Mouse (Mus musculus) forelimb bud, embryonic 11.5 days (tissue): ENCODE data around the gene Wnk2.

ENCODE experiments used
- DNase-seq: peaks from one replicate; pipeline ENCODE4 v3.0.0-alpha.2; 2012; ENCODE audit warnings: low read depth, low spot score

The Wnk2 gene

DNA sequence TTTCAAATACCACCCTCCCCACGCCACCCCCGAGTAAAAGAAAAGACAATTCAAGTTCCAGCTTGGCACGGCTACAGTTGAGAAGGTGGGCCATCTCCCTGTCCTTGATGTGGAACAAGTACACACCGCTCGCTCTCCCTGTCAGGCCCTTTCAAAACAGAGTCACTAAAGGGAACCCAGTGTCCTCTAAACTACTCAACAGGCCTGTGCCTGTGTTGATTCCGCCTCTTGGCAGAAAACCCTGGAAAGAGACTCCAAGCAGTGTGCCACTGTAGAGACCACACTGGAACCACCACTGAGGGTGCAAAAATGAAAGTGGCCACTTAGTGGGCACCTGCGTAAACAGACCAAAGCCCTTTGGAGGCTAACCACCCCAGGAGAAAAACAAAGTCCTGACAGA is 4.5 kb downstream of the Wnk2 start:
- no peak for DNase-seq

DNA sequence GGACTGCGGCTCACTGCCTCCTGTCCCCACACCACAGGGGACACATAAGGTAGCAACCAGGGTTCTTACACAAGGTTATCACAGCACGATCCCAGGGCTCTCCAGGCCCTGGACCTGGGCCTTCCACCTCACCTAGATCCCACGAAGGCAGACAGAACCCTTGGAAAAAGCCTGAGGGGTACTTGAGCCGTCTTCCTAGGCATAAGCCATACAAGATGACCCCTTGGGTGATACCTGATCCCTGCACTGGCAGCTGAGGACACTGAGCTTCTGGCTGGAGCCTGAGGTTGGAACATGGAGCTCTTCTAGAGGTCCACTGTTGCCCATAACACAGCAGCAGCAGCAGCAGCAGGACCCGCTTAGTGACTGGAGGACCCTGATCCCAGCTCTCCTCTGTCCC is 5.4 kb downstream of the Wnk2 start:
- no peak for DNase-seq

DNA sequence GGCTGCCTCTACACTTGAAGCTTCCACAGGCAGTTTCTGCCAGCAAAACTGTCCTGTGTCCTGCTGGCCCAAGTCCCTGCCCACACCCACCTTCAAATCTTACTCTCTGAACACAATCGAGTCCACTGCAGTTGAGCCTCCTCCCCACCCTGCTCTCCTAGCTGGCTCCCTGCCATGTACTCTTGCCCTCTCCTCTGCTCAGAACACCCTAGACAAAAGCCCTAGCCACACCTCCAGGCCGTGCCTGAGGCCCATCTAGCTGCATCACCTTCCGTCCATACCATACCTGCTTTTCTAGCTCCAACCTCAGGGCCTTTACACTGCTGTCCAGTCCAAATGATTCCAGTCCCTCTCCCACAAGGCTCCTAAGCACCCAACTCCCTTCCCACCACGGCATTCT is 7.2 kb downstream of the Wnk2 start:
- no peak for DNase-seq

DNA sequence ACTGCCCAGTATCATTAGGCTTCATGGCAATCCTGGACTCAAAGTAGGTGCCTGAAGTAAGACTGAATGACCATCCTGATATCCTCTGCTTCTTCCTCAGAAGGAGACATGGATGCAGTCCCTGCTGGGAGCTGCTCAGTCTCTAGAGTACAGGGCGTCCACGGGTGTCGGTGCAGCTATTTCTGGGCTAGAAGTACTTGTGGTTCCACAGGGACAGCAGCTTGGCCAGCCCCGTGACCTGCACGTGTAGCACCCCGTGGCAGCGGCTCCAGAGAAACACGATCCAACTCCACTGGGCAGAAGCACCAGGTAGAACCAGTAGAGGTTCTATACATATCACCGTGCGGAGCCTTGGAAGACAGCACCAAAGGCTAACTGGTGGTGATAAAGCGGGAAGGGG is 13.3 kb downstream of the Wnk2 start:
- DNase-seq, result no peak

DNA sequence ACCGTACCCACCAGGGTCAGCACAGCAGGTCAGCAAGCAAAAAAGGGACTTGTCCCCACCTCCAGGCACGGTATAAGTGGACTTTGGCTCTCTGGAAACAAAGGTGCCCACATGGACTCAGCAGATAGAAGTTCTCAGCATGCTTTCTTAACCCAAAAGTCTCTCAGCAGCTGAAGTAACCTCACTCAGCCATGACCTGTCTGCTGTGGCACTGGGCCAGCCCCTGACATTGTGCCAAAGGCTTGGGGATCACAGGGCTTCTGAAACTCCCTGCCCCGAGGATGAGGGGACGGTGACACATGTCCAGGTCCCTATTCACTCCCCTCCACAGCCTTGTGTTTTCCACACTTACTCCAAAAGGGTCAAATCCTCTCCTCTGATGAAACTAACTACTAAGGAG is 14.7 kb downstream of the Wnk2 start:
- DNase-seq, result no peak

DNA sequence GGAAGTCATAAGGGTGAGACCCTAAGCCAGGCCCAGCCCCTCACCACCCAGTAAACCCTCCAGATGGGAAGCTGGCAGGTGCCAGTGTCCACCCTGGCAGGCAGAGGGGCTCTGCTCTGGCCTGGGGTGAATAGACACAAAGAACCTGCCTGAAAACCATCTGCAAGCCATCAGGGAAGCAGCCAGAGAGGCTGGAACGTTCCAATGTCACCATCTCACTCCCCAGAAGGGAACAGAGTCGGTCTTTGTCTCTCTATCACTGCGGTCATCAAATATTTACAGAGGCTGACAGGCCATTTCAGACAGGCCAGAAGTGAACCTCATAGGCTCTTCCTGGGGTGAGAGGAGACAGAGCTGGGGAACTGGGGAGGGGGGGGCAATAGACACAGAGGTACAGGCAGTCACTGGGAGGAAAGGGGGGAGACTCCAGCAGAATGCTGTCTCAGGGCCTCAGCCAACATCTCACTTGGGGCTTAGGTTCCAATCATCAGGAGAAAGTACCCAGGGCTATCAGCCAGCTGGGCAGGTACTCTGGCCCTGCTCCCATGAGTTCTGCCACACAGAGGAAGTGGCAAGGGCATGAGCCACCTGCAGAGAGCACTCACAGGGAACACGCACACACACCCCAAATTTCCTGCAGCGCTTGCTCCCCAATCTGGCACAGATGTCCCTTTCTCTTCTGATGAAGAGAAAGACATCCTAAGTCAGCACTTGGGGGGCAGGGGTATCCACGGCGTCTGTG is 15.7 kb downstream of the Wnk2 start:
- no peak for DNase-seq

DNA sequence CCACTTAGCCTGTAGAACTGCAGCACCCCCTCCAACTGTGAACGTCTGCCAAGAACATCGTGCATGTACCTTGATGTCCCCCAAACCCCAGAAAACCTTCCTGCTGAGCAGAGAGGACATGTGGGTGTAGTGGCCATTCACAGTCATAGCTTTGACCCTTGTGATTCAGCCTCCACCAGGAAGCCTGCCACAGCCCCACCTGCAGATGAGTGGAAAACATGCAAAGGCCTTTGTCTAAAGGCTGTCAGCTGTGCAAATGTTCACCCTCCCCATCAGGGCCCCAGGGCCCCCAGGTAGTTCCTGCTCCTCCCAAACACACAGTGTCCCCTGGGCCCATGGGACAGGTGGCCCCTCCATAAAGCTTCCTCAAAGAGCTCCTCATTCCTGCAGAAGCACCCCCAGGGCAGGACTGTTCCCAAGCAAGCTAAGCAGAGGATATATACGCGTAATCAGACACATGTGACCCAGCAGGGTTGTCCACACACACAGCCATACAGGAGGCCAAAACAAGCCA is 16.4 kb downstream of the Wnk2 start:
- no peak for DNase-seq

DNA sequence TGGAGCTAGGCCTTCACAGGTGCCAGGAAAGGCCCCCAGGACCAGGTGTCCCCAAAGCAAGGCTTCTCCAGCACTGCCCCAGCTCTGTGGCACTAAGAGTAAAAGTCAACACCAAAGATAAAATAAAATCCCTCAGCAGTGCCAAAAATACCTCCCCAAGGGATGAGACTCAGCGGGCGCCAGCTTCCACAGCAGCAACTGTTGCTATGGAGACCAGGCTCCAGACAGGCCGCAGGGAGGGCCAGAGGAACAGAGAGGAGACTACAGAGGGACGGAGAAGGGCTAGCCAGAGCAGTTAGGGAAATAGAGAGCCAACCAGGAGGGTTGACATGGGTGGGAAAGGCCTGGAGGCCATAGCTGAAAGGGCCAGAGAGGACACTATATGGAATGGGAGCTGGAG is 18.0 kb downstream of the Wnk2 start:
- DNase-seq, result no peak

DNA sequence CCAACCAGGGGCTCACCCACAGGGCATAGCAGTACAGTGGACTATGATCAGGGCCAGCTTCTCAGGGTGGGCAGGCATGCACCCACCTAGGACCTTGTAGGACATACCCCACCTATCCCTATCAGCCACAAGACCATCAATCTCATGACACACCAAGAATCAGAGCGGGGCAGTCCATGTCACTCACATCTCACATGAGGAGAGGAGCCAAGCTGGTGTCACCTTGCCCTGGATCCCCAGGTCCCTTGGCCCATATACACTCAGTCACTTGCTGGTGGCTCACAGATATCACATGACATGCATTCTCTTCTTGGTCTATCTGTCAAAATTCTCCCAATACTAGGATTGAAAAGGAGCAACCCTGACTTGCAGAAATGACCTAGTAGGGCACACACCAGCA is 18.7 kb downstream of the Wnk2 start:
- DNase-seq, result no peak

DNA sequence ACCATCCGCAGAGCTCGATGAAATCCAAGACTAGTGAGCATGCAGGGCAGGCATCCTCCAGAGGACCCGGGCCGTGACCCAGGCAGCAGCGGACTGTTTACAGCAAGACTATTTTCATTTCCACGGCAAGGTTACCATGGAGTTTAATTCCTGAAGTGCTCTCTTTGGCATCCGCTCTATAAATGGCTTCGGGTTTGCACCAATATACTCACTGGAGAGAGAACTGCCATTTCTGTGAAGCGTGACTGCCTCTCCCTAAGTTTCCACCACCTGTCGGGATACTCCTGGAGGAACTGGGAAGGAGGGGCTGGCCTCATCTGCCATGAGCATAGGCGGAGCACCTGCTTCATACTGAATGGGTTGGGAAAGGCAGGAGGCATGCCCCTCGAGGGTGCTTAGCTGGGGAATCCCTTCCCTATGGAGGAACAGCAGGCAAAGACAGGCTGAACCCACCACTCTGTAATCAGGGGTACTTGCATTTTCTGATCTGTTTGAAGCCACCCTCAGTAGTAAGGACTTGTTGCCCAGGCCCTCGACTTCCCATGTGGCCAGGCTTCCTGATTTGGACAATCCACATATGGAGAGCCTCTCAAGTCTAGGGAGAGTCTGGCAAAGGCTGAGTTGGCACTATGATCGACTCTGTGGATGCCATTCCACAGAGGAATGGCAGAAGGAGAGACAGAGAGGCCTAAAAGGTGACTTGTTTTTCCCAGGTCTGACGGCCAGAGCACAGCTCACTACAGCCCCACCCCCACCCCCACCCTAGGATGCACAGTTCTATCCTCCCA is 19.8 kb downstream of the Wnk2 start:
- no peak for DNase-seq

DNA sequence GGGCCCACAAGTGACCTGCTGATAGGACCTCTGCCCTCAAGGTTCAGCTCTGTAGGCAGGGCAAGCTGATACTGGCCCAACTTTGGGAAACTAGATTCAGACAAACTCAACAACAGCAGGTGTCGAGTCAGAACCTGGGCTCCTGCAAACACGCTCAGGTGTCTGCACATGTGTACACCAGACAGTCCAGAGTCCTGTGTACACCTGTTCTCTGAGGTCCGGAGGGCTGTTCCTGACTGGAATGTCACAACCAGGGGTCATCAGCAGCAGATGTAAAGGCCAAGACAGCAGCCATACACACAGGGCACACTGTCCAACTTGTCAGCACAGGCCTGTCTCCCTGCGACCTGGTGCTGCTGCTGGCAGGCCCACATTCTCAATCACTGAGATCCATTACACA is 25.7 kb downstream of the Wnk2 start:
- no peak for DNase-seq

DNA sequence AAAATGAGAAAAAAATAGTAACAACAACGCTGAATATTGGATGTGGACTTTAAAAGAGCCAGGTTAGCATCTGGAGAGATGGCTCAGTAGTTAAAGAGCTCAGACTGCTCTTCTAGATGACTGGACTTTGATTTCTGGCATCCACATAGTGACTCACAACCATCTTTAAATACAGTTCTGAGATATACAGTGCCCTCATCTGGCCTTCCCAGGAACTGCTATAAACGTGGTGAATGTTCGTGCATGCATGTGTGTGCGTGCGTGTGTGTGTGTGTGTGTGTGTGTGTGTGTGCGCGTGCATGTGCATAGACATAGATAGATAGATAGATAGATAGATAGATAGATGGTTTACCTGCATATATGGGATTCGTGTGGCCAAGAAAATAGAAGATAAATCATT is 30.3 kb downstream of the Wnk2 start:
- no peak for DNase-seq

DNA sequence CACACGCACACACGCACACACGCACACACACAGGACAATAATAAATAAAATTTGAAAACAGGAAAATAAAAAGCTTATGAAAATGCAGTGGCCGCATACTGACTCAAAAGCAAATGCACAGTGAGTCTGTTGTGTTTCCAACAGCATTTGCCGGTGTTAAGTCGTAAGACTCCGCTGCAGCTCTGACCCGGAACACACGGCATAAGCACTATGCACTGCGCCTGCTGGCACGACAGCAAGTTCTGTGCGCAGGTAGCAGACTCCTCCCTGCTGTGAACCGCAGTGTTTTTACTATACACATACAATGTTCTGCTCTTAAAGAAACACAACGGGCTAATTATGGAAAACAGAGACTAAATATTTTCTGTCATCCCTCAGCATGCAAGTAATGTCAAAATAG is 32.9 kb downstream of the Wnk2 start:
- no peak for DNase-seq

DNA sequence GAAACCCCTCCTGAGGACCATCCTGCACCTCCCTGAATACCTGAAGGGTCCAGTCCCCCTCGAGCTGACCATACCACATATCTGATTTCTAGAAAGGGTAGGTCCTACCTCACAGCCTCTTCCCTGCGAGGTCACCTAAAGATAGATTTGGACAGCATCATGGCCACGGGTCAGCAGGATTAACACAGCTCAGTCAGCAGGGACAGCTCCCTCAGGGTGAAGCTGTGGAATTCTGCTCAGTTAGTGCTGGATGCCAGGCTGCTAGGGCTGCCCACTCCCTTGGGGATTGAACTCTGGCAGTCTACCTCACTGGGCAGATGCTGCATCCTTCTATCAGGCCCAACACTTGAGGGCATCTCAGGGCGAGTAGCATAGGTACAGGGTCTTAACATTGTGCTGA is 33.7 kb downstream of the Wnk2 start:
- DNase-seq, result no peak

DNA sequence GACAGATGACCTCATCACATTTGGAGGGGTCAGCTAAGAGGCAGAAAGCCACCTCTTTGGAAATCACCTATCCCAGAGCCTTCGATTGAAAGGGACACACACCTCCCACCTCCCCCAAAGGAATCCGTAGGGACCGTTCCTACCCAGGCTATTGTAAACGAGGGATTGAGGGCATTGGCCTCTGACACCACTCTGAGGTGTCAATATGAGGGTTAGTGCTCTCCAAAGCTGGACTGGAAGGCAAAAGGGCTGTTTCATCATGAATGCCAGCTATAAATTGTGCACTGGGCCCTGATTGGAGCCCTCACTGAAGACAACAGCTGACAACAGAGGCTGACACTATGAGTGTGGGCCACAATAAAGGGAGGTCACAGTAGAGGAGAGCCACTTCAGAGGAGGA is 34.5 kb downstream of the Wnk2 start:
- no peak for DNase-seq

DNA sequence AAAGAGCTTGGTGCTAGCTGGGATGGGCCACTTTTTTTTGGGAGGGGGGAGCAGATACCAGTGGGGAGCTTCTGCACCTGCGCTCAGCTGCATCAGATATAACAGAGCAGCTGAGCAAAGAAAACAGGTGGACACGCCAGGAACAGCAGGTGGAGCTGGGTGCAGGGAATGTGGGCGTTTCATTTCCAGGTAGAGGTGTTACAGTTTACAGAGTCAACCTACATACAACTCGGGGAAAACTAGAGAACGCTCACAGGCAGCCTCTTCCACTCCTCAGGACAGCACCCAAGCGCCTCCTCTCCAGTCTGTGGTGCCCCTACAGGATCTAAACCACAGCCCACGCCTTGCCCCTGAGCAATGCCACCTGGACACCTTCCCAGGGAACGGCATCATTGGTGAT is 35.2 kb downstream of the Wnk2 start:
- no peak for DNase-seq

DNA sequence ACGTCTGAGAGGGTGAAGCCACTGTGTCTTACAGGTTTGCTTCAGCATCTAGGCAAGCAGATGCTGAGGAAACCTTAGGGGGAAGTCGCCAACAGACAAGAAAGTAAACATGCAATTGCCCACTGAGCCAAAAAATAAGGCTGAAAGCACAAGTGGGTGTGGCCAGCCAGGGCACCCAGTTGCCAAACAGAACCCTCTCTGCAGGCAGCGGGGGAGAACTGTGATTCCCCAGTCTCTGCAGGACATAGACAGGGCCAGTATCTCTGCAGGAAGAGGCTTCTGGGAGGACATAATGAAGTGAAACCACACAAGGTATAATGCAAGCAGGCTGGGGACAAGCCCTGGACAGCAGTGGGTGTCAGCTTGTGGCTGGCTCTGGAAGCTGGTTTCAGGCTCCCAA is 38.1 kb downstream of the Wnk2 start:
- no peak for DNase-seq

DNA sequence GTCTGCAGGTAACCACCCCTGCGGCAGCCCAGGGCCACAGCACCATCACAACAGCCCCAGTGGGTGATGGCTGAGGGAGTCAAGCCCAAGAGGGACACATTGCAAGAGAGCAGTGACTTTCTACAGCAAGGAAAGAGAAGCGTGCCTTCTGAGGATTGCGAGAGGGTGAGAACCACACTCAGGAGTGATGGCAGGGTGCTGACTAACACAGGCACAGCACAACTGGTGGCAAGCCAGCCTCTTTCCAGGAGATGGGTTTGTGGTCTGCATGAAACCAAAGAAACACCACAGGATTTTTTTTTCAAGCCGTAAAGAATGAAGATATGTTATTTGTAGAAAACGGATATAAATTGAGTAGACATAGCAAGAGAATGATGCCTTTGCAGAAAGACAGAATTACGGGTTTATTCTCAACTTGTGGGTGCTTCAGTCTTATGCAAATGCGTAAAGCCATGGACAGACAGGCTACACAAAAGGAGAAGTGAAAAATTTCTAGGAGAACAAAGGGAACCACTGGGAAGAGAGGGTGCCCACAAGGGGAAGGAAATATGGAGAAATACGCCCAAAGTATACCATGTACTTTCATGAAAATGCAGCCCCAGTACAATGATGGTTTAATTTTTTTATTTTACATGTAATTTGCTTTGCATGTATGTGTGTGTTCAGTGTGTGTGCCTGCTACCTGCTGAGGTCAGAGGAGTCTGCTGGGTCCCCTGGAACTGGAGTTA is 39.5 kb downstream of the Wnk2 start:
- no peak for DNase-seq

DNA sequence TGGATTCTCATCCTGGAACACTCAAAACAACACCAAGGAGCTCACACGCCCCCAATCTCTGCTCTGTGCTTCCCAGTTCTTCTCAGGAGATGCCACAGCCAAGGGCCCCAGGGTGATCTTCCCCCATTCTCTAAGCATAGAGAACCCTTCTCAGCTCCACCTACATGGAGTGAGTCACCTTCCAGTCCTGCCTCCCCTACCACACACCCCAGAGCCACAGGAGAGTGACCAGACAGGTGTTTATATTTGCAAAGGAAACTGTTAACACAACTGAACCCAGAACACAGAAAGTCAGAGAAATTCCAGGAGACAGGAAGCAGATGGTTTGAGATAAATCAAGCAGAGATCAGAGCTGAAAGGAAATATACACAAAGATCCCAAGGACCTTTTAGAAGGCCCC is 43.9 kb downstream of the Wnk2 start:
- DNase-seq, result no peak

DNA sequence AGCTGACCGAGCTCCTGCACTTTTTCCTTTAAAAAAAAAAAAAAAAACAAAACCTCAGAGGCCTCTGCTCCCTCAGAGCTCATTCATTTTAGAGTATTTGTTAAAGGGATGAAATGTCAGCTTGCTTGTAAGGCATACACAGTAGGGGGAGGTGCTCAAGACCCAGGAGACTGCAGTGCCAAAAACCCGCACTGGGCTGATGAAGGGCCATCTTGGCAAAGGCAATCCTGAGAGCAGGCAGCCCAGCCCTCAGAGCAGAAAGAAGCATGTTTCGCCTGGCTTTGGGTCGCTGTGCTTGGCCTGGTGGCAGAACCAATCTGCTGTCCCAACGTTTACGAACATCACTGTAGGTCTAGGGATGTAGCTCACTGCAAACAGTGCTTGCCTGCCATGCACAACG is 44.6 kb downstream of the Wnk2 start:
- DNase-seq, result no peak

DNA sequence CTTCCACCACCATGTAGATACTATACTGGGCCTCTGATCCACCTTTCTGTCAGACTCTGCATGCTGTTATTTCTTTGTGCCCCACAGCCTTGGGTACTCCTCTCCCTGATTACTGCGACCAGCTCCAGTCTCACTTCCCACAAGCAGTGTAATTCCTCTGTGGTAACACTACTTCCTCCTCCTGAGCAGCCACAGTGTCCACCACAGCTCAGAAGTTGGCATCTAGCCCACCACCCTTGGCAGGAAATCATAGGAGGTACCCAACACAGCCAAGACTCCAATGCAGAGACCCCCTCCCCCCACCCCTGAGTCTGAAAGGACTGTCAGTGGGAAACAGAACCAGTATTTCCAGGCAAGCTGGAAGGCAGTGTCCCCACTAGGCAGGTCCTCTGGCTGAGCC is 47.4 kb downstream of the Wnk2 start:
- DNase-seq, result no peak

DNA sequence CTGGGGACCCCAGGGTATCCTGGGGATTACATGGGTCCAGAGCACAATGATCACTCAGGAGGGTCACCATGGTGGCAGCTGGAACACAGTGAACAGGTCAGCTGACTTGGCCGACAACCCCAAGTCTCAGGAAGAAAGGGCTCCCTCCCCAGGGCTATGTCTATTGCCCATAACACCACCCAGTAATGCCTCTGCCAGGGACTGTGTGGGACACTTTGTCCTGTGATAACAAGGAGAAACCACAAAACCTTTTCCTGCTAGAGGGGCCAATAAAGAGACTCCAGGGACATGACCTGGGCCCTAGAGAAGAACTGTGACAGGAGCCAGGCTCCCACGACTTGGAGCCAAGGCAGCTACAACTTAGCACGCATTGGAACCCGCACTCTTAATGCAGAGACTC is 51.0 kb downstream of the Wnk2 start:
- DNase-seq, result no peak

DNA sequence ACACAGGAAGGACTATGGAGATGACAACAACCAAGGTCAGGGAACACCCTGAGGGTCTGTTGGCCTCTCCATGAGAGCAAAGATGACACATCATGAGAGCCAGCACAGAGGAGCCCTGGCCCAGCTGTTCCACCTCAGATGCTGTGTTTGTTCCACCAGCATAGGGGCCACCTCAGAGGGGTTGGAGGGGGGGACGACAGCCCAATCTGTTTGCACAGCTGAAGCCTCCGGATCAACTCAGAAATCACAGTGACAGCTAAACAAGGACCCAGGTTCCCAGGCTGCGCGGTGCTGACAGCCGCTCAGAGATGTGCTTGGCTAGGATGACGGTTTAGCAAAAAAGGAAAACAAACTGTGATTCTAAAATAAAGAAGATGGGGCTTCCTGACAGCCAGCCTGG is 53.1 kb downstream of the Wnk2 start:
- DNase-seq, result no peak
